Mouse (Mus musculus) liver, adult 2 months (tissue): ENCODE results near the gene Syngap1.

Source experiments
- CTCF ChIP-seq: fragments of 200-500 bp; IDR thresholded peaks from 2 replicates; pipeline ENCODE4 v1.5.1; 2011; ENCODE audit warnings: low read depth, low read length, control low read depth
- POLR2A ChIP-seq: fragments of 200-500 bp; IDR thresholded peaks from 2 replicates; pipeline ENCODE4 v1.6.1; 2011; ENCODE audit warnings: low read length, control low read depth; ENCODE audit not compliant: insufficient read depth; ENCODE audit errors: extremely low read depth

DNA sequence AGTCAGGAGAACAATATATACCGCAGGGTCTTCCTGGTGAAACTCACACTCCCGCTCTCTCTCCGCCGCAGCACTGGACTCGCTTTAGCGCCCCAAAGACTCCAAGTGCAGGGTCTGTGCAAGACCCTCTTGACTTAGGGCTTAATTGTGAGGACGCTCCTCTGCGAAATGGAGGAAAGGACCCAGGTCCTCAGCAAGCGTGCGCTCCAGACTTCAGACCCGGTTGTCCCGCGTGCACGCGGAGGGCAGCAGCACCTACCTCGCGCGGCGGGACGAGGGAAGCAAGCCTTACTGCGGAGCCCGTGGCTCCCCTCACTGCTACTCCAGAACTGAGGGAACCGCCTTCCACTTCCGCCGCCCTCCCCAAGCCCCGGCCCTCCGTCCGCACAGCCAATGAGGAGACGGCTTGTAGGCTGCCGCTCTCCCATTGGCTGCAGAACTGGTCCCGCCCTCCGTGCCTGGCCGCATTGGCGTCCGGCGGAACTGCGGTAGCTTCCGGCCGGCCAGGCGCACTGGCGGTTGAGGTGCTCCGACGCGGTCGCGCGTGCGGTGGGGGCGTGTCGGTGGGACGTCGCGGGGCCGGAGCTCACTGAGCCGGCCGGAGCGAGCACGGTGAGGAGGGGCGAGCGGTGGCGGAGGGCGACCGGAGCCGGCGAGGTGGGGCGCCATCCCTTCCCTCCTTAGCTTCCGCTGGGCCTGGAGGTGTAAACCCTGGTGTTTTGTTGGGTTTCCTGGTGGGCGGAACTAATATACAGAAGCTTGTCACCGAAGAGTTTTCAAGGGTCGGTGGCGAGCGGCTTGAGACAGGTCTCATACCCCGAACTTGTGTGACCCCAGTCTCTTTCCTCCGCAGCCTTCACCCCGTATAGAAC, 31.9 kb downstream of the Syngap1 start, which contains the start of gene Zbtb9:
- TF ChIP-seq CTCF: no peak
- peak; percentile 94 for TF ChIP-seq POLR2A
